Mouse (Mus musculus) left cerebral cortex, postnatal 14 days (tissue): ENCODE data around the gene Gadl1. TPM values are rescaled to one million over a fixed set of nuclear protein-coding genes. Genes with fewer than 3 reads are reported as not detected.

Source experiments
- DNase-seq, 2 experiments: peaks; one replicate each; pipeline ENCODE4 v3.0.0; 2021 to 2022; ENCODE audit warnings: low spot score in 2 of 2, mixed read lengths in 1 of 2
- intact Hi-C: fragments of 180-260 bp; cut with DNase I; formaldehyde crosslinking; loops from one replicate; pipeline ENCODE4 v1.15.1; 2025
- total RNA-seq, 2 experiments: library from RNA; stranded (reverse); gene quantifications; 2 replicates each; pipeline ENCODE4 v1.2.3; 2021

Gadl1 gene
- total RNA-seq, 2 experiments from 2014 or later = 0.40 to 0.62 TPM

DNA sequence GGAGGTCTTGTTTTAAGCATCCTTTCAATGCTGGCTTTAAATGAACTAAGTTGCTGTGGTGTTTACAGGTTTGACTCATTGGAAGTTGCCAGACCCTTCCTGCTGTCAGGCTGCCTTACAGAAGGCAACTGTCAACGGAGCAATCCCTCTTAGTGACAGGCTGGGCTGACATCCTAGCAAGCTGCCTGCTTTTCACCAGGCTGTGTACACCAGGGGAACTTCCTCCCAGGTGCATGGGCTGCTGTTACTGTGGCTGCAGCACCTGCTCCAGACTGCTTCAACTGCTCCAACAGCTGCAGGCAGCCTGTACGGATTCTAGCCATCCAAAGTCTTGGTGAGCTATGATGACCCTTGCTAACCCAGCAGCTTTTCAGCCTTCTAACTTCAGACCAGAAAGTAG is 167.7 kb downstream of the Gadl1 start:
- intact Hi-C loops = no loop called here
- DNase-seq = no peak

- intact Hi-C loops = no loop called here
- no peak for DNase-seq
Measured at GRCm38 (mm10) chr9:116077419-116077818, 168.2 kb downstream of the Gadl1 start.

- no peak for DNase-seq
- intact Hi-C loops = loop anchor here (10.0 kb wide), 1 partner anchor 303 kb away; no protein-coding TSS in a partner anchor
Measured at GRCm38 (mm10) chr9:116081781-116082180, 172.5 kb downstream of the Gadl1 start.

GRCm38 (mm10) chr9:116083300-116083699 is 174.0 kb downstream of the Gadl1 start:
- intact Hi-C loops = loop anchor here (10.0 kb wide), 1 partner anchor 302 kb away; no protein-coding TSS in a partner anchor
- no peak for DNase-seq

GRCm38 (mm10) chr9:116083726-116084323 is 174.6 kb downstream of the Gadl1 start:
- no peak for DNase-seq
- intact Hi-C loops = loop anchor here (10.0 kb wide), 1 partner anchor 301 kb away; no protein-coding TSS in a partner anchor

- DNase-seq = no peak
- intact Hi-C loops = loop anchor here (10.0 kb wide), 1 partner anchor 300 kb away; no protein-coding TSS in a partner anchor
Measured at GRCm38 (mm10) chr9:116084324-116084931, 175.2 kb downstream of the Gadl1 start.

- DNase-seq = peak in 1 of 2 experiments; percentile 46
- intact Hi-C loops = loop anchor here (10.0 kb wide), 1 partner anchor 299 kb away; no protein-coding TSS in a partner anchor
Measured at GRCm38 (mm10) chr9:116085999-116086398, 176.7 kb downstream of the Gadl1 start.

DNA sequence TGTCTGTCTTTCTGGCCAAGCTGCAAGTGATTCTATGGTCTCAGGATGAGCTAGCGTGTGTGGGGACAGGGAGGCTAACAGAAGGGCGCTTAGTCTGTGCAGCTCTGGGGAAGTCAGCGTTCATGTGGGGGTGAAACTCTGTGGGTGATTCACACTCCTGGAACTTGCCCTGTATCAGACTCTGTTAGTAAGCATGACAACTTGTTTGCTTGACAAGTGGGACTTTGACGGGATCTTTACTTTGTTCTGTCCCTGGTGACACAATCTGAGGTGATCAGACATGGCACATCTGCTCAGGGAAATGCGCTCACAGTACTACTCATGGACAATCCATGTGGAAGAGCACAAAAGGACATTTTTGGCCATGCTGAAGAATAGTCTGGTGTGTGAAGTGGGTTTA is 178.0 kb downstream of the Gadl1 start:
- intact Hi-C loops = loop anchor here (10.0 kb wide), 1 partner anchor 298 kb away; no protein-coding TSS in a partner anchor

DNA sequence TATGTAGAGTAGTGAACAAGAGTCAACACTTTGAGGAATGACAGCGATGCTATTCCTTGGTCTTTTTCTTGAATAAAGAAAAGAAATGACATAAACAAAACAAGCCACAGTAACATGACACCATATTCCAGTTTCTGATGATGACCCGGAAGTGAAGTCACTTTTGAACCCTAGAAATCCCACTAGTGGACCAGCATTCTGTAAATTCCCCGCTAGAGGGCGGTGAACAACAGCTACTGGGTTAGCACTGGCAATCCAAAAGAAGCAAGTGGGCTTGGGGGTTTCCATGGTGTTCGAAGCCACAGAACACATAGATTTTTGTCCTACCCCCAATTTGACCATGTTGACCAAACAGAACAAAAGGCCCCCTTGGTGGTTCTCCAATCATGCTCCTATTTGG is 178.6 kb downstream of the Gadl1 start:
- DNase-seq = peak; percentile 77 to 79
- intact Hi-C loops = loop anchor here (10.0 kb wide), 1 partner anchor 297 kb away; no protein-coding TSS in a partner anchor

More for the DNA sequence above, 178.0 kb downstream of the Gadl1 start:
- DNase-seq = no peak

DNA sequence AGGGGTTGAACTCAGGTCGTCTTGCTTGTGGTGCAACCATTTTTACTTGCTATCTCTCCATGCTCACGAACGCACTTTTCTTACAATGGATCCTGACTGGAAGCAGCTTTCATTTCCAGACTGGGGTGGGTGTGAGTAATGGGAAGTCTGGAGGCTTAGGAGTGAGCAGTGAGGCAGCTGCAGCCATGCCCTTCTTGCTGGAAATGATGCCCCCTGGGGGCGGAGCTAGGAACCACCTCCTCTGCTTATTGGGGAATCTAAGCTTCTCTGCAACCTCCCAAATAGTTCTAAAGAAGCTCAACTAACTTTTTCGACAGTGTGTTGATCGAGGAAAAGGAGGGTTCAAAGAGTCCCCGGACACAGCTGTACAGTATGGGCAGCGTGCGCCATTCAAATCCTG is 179.7 kb downstream of the Gadl1 start:
- intact Hi-C loops = loop anchor here (10.0 kb wide), 1 partner anchor 296 kb away; no protein-coding TSS in a partner anchor
- DNase-seq = no peak

GRCm38 (mm10) chr9:116090296-116090695 is 181.0 kb downstream of the Gadl1 start:
- intact Hi-C loops = no loop called here
- no peak for DNase-seq

- peak in 1 of 2 experiments; percentile 5 for DNase-seq
- intact Hi-C loops = no loop called here
Measured at GRCm38 (mm10) chr9:116091101-116091841, 182.0 kb downstream of the Gadl1 start.

DNA sequence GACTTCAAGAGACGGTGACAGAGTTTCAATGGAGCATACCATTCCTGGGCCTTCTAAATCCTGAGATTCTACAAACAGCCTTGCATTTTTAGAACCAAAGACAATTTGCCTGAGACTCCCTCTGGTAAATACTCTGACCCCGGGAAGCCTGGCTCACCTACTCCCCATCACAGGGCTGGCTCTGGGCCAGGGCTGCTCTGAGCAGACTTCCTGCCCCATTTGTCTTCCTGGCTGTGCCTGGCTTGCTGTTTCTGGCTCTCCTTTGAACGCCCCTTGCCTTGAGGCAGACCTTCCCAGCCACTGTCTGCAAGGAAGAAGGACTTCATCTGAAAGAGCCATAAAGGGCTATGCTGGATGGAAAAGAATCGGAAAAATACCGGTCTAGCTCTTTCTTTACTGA is 182.7 kb downstream of the Gadl1 start:
- intact Hi-C loops = no loop called here
- DNase-seq = no peak

GRCm38 (mm10) chr9:116098724-116099595 is 189.7 kb downstream of the Gadl1 start:
- intact Hi-C loops = no loop called here
- DNase-seq = peak in 1 of 2 experiments; percentile 62

DNA sequence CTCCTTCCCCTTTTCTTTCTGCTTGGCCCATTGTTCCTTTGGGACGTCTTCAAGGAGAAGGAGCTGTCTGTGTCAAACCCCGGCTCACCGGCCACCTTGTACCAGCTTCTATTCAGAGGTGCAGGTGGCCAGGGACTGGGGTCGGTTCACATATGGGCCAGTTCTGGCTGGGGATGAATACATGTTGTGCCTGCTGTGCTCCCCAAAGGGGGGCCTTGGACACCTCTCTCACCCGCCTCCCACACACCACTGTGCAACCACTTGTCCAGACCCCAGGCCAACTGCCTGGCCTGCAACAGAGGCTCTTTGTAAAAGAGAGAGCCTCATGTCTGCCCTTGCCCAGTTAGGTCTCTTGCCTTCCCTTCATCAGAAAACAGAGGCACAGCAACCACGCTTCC is 190.3 kb downstream of the Gadl1 start:
- intact Hi-C loops = no loop called here
- no peak for DNase-seq

DNA sequence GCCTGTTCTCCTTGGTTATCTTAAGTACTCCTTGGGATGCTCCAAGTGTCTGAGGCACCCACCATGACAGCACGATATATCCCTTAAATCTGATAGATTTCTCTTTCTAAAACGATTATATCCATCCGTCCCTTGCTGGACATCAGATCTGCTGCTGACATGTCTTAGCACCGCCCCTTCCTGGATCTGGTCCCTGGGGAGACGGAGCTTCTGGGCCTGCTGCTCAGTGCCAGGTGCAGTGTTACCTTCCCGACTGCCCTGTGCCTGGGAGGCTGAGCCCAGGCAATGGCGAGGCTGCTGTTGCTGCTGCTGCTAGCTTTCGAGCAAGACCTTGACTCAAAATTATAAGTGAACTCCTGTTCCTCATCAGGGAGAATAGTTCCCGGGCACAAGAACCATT is 190.8 kb downstream of the Gadl1 start:
- intact Hi-C loops = no loop called here
- DNase-seq = no peak

- DNase-seq = peak in 1 of 2 experiments; percentile 38
- intact Hi-C loops = no loop called here
Measured at GRCm38 (mm10) chr9:116101842-116102241, 192.6 kb downstream of the Gadl1 start.

GRCm38 (mm10) chr9:116104770-116105169 is 195.5 kb downstream of the Gadl1 start:
- intact Hi-C loops = no loop called here

GRCm38 (mm10) chr9:116108729-116109128 is 199.5 kb downstream of the Gadl1 start:
- intact Hi-C loops = no loop called here

More at GRCm38 (mm10) chr9:116104770-116105169, 195.5 kb downstream of the Gadl1 start:
- DNase-seq = no peak

More at GRCm38 (mm10) chr9:116108729-116109128, 199.5 kb downstream of the Gadl1 start:
- no peak for DNase-seq
